18 mouse cellular contexts compared by ENCODE assay signal in genomic region chr2:104185616-104186015, GRCm38 (mm10).
"Had no signal": no experiment of that assay in that cellular context is flagged by ENCODE, and none has a peak within 500 bp of the region (broad histone marks: within the 10 kb centered on the region; RNA-seq: fewer than 3 reads in every experiment).

No protein-coding gene starts in this region.

- H3K27ac ChIP-seq: hindbrain, postnatal 0 days; intestine, embryonic 15.5 days; kidney, embryonic 15.5 days; limb, embryonic 15.5 days; liver, embryonic 12.5 days; lung, embryonic 15.5 days; macrophage; midbrain, embryonic 15.5 days; neural tube, embryonic 13.5 days had no signal

- H3K4me3 ChIP-seq: intestine, embryonic 15.5 days; kidney, embryonic 15.5 days; limb, embryonic 15.5 days; liver, embryonic 12.5 days; lung, embryonic 15.5 days; megakaryocyte, embryonic 14.5 days; midbrain, embryonic 15.5 days; neural tube, embryonic 13.5 days had no signal

- DNase-seq: kidney, adult 18-20 months; kidney, postnatal 14 days; lung, postnatal 14 days; retina, postnatal 1 day; right cerebral cortex, postnatal 4 days; spleen, adult 18-20 months; thymus, adult 2 months; thymus, postnatal 36 days had no signal
